Mouse (Mus musculus): ENCODE results near the gene 4933434E20Rik. TPM values are rescaled to one million over a fixed set of nuclear protein-coding genes. Genes with fewer than 3 reads are reported as not detected.

The 4933434E20Rik gene
- total RNA-seq (2022) = 100 to 1,000 TPM in 1 of 4 experiments, 10 to 100 TPM in 3; 91.0 to 102 (median 93.9) TPM

GRCm38 (mm10) chr3:90051441-90052350 is at the start of gene 4933434E20Rik:
TSS of gene 4933434E20Rik (plus strand) at chr3:90051636.
- DNase-seq (ENCODE audit: low spot score) = peak; percentile 31

DNA sequence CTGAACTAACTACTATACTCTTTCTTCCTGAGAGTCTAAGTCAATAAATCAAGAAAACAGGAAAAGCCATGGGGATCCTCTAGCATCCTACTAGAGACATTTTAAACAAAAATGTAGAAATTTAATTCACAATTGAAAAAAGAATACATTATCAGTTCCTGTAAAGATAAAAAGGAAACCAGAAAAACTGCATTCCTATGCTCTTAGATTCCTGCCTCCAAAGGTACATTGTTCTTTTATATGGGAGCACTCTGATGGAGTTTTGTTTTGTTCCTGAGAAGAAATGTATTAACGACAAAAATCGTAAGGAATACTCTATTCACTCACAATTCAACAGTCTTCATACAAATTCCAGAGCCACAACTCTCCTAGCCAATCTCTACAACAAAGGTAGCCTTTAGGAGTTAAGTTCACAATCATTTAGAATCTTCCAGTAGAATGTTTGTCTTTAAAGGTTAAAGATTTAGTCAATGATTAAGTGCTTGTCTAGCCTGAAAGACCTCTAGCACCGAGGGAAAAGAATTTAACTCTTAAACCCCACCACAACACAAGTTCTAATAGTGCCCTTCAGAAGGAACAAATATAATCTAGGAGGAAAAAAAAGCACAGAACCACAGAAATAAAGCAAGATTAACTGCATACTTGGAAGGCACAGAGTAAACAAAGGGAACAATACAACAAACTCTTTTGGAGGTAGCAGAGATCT is 47.2 kb upstream of the 4933434E20Rik start:
- DNase-seq (ENCODE audit: low spot score) = no peak

DNA sequence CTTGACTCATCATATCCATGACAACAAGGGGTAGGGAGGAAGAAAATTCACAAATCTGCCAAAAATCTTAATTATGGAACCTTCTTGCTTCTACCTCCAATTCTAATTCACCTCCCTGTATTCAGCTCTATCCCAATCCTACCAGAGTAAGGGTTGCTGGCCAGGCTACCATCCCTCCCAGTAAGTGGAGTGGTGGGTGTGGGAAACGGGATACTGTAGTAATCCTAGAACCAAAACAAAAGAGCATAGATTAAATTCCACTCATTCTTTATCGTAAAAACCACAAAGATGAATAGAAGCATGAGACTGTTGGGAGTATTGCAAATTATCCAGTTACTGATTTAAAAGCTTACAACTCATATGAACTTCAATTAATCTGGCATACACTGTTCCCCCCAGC is 41.1 kb upstream of the 4933434E20Rik start:
- no peak for DNase-seq (ENCODE audit: low spot score)

GRCm38 (mm10) chr3:90016626-90017025 is 34.8 kb upstream of the 4933434E20Rik start:
- DNase-seq (ENCODE audit: low spot score) = no peak

- DNase-seq (ENCODE audit: low spot score) = no peak
These were observed 16.8 kb upstream of the 4933434E20Rik start for GRCm38 (mm10) chr3:90034653-90035052.

DNA sequence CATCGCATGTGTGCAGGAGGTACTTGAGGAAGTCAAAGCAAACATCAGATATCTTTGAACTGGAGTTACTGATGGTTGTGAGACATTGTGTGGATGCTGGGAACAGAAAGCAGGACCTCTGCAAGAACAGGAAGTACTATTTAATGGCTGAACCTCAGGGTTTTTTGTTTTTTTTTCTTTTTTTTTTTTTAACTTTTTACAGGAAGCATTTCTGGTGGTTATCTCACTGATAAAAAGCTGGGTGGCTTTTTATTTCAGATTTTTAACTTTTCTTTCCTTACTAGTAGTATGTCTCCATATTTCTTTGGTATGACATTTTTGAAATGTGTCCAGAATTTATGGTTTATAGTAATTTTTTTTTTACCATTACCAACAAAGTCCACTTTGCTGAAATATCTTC is 15.2 kb upstream of the 4933434E20Rik start:
- DNase-seq (ENCODE audit: low spot score) = no peak

- DNase-seq (ENCODE audit: low spot score) = no peak
These were observed 1.7 kb upstream of the 4933434E20Rik start for GRCm38 (mm10) chr3:90049691-90050090.

GRCm38 (mm10) chr3:90052351-90053241 is 1.2 kb downstream of the 4933434E20Rik start, which contains the start of gene Ubap2l:
TSS of gene Ubap2l (minus strand) at chr3:90052628.
- DNase-seq (ENCODE audit: low spot score) = peak; percentile 87

- DNase-seq (ENCODE audit: low spot score) = no peak
These were observed 10.1 kb downstream of the 4933434E20Rik start for GRCm38 (mm10) chr3:90061549-90061948.

DNA sequence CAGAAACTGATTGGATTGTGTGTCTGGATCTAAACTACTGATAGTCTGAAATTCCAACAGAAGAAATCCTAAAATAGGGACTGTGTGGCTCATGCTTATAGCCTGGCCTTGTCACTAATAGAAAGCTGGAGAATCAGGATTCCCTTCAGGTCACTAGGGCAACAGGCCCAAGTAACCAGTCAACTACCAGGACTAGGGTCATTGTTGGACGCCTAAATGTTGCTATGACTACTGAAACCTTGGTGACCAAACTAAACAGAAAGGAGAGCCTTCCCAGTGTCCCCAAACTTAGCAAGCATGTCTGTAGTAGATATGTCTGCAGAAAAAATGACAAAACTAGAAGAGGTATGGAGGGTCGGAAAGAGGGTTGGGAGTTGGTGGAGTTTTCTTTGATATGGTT is 11.1 kb downstream of the 4933434E20Rik start:
- no peak for DNase-seq (ENCODE audit: low spot score)

DNA sequence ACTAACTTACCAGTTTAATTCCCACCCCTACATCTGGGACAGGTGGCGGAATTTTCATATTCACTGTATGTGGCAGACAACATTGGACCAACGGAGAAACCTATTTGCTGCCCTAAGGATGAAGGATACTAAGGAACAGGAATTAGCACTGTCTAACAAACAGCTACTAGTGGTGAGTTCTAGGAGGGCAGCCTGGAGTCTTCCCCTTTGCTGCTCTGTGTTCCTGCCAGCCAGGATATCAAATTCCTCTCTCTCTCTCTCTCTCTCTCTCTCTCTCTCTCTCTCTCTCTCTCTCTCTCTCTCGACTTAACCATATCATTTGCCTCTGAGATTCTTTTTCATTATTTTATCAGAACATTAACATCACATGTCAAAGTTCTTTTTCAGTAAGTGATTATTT is 12.9 kb downstream of the 4933434E20Rik start:
- no peak for DNase-seq (ENCODE audit: low spot score)

DNA sequence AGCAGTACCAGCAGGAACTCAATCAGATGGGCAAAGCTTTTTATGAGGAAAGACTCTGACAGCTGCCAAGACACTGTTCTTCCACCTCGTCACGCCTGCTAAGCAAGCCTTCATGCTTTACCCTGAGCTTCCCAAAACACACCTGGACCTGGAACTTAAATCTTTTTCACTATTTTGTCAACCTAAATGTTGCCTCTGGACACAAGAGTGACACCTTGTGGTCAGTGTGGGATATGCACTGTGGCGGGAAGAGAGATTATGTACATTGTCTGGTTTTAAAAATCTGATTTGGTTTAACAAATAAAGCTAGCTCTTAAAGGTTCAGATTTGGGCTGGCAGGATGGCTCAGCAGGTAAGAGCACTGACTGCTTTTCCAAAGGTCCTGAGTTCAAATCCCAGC is 14.1 kb downstream of the 4933434E20Rik start:
- no peak for DNase-seq (ENCODE audit: low spot score)

- DNase-seq (ENCODE audit: low spot score) = no peak
These were observed 16.4 kb downstream of the 4933434E20Rik start for GRCm38 (mm10) chr3:90067851-90068250.

DNA sequence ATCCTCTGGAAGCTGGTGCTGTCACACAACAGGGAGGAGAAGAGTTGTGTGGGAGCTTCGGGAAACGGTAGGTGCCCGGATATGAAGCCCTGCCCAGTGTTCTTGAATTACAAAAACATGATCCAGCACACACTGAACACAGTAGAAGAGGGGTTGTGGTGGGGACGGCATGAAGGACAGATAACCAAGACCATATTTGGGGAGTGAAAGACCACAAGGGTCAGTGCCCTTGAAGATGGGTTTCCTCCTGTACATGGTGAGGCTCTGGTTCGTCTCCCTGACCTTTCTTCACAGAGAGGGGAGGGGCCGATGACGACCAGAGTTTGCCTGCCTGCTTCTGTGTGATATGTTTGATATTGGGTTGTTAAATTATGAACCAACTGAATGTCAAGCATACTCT is 18.3 kb downstream of the 4933434E20Rik start:
- no peak for DNase-seq (ENCODE audit: low spot score)

GRCm38 (mm10) chr3:90072294-90072693 is 20.9 kb downstream of the 4933434E20Rik start, which contains the start of gene Tpm3:
TSS of gene Tpm3 (plus strand) at chr3:90072649.
- no peak for DNase-seq (ENCODE audit: low spot score)

GRCm38 (mm10) chr3:90076921-90077716 is 25.7 kb downstream of the 4933434E20Rik start:
- DNase-seq (ENCODE audit: low spot score) = peak; percentile 85

GRCm38 (mm10) chr3:90078224-90078623 is 26.8 kb downstream of the 4933434E20Rik start:
- DNase-seq (ENCODE audit: low spot score) = no peak

DNA sequence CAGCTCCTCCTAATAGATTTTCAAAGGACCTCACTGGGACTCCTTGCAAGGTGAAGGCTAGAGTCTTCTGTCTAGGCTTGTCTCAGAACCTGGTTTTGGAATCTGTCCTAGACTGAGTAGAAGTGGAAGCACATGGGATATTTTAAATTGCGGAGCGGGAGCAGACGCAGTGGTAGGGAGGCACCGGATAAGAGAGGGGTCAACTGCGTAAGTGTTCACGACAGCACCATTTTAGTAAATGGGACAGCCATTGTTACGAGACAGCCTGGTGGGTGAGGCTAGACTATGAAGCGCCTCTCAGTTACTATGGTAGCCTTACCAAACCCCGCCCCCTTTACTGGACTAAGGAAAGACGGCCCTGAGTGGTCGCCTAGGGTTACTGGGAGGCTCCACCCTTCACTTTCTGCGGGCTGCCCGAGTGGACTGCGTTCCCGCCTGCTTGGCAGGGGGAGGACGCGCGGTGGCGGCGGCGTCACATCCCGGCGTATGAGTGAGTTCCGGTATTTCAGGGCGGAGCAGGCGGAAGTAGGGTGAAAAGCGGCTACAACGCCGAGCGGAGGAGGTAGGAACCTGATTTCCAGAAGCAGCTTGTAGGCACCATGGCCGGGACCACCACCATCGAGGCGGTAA is 27.8 kb downstream of the 4933434E20Rik start:
- DNase-seq (ENCODE audit: low spot score) = peak; percentile 95

GRCm38 (mm10) chr3:90079763-90080497 is 28.5 kb downstream of the 4933434E20Rik start:
- peak; percentile 69 for DNase-seq (ENCODE audit: low spot score)
